Mouse (Mus musculus): Measurements from ENCODE around the gene Ets1. TPM values are rescaled to one million over a fixed set of nuclear protein-coding genes. Genes with fewer than 3 reads are reported as not detected.
A peak's percentile ranks its signal among the peaks of the same experiment; 100 is the strongest.

Gene Ets1
- polyA plus RNA-seq, 1 experiment from 2014 or later: 34.5 TPM

- H3K9ac ChIP-seq (replicated peaks; ENCODE audit: low read length): no peak overlapping the region
- no peak for DNase-seq (ENCODE audit: low spot score)
- H3K27me3 ChIP-seq (ENCODE audit: control insufficient read depth, insufficient read depth, low read length): no peaks in the 10 kb centered on the region
- WGBS: 84% methylated on average over 8 of the region's 8 CpGs
- H3K4me3 ChIP-seq (ENCODE audit: low read depth, low read length): no peak overlapping the region
- no peak overlapping the region for H3K4me2 ChIP-seq (ENCODE audit: low read depth, low read length)
- no peaks in the 10 kb centered on the region for H3K36me3 ChIP-seq (replicated peaks; ENCODE audit: control insufficient read depth, insufficient read depth, low read depth, low read length)
- H3K27ac ChIP-seq (replicated peaks; ENCODE audit: low read depth, low read length): no peak overlapping the region
- H3K4me1 ChIP-seq (ENCODE audit: control insufficient read depth, insufficient read depth, low read length): no peaks in the 10 kb centered on the region
- H3K9me3 ChIP-seq (replicated peaks; ENCODE audit: control insufficient read depth, low read length): no peaks in the 10 kb centered on the region
- ATAC-seq (replicated peaks; ENCODE audit: insufficient number of reproducible peaks, low FRiP score, low TSS enrichment, low read depth): no peak
Measured at GRCm38 (mm10) chr9:32747624-32748023, 111.6 kb downstream of the Ets1 start.

- Histone ChIP-seq H3K36me3 (replicated peaks; ENCODE audit: control insufficient read depth, insufficient read depth, low read depth, low read length) (peaks cover 2% of the 10 kb centered on the region; the same call in 1 of the 2 replicates), H3K27ac (replicated peaks; ENCODE audit: low read depth, low read length) (no peak overlapping the region), H3K4me2 (ENCODE audit: low read depth, low read length) (no peak overlapping the region), H3K4me3 (ENCODE audit: low read depth, low read length) (no peak overlapping the region), H3K27me3 (ENCODE audit: control insufficient read depth, insufficient read depth, low read length) (no peaks in the 10 kb centered on the region), H3K9me3 (replicated peaks; ENCODE audit: control insufficient read depth, low read length) (no peaks in the 10 kb centered on the region), H3K4me1 (ENCODE audit: control insufficient read depth, insufficient read depth, low read length) (no peaks in the 10 kb centered on the region), H3K9ac (replicated peaks; ENCODE audit: low read length) (no peak overlapping the region)
- 93% methylated on average over 5 of the region's 5 CpGs for WGBS
- DNase-seq (ENCODE audit: low spot score) (no peak), ATAC-seq (replicated peaks; ENCODE audit: insufficient number of reproducible peaks, low FRiP score, low TSS enrichment, low read depth) (no peak)
Measured at GRCm38 (mm10) chr9:32748552-32748951, 112.5 kb downstream of the Ets1 start.

- H3K4me2 ChIP-seq (ENCODE audit: low read depth, low read length): no peak overlapping the region
- ATAC-seq (replicated peaks; ENCODE audit: insufficient number of reproducible peaks, low FRiP score, low TSS enrichment, low read depth) (no peak), DNase-seq (ENCODE audit: low spot score) (no peak)
Measured at GRCm38 (mm10) chr9:32749721-32750480, 113.9 kb downstream of the Ets1 start.

GRCm38 (mm10) chr9:32752602-32753001 is 116.6 kb downstream of the Ets1 start:
- Histone ChIP-seq H3K9ac (replicated peaks; ENCODE audit: low read length) (no peak overlapping the region), H3K4me3 (ENCODE audit: low read depth, low read length) (no peak overlapping the region), H3K9me3 (replicated peaks; ENCODE audit: control insufficient read depth, low read length) (no peaks in the 10 kb centered on the region), H3K27ac (replicated peaks; ENCODE audit: low read depth, low read length) (no peak overlapping the region), H3K4me2 (ENCODE audit: low read depth, low read length) (no peak overlapping the region), H3K36me3 (replicated peaks; ENCODE audit: control insufficient read depth, insufficient read depth, low read depth, low read length) (peaks cover 2% of the 10 kb centered on the region; the same call in 1 of the 2 replicates), H3K27me3 (ENCODE audit: control insufficient read depth, insufficient read depth, low read length) (no peaks in the 10 kb centered on the region), H3K4me1 (ENCODE audit: control insufficient read depth, insufficient read depth, low read length) (no peaks in the 10 kb centered on the region)
- WGBS: 70% methylated on average over 5 of the region's 5 CpGs
- no peak for ATAC-seq (replicated peaks; ENCODE audit: insufficient number of reproducible peaks, low FRiP score, low TSS enrichment, low read depth)
- no peak for DNase-seq (ENCODE audit: low spot score)

More at GRCm38 (mm10) chr9:32749721-32750480, 113.9 kb downstream of the Ets1 start:
- 79% methylated on average over 13 of the region's 13 CpGs for WGBS
- Histone ChIP-seq H3K9ac (replicated peaks; ENCODE audit: low read length) (no peak overlapping the region), H3K4me3 (ENCODE audit: low read depth, low read length) (no peak overlapping the region), H3K9me3 (replicated peaks; ENCODE audit: control insufficient read depth, low read length) (no peaks in the 10 kb centered on the region), H3K36me3 (replicated peaks; ENCODE audit: control insufficient read depth, insufficient read depth, low read depth, low read length) (peaks cover 2% of the 10 kb centered on the region; the same call in 1 of the 2 replicates), H3K4me1 (ENCODE audit: control insufficient read depth, insufficient read depth, low read length) (no peaks in the 10 kb centered on the region), H3K27ac (replicated peaks; ENCODE audit: low read depth, low read length) (no peak overlapping the region), H3K27me3 (ENCODE audit: control insufficient read depth, insufficient read depth, low read length) (no peaks in the 10 kb centered on the region)

- H3K4me2 ChIP-seq (ENCODE audit: low read depth, low read length): no peak overlapping the region
- H3K4me3 ChIP-seq (ENCODE audit: low read depth, low read length): no peak overlapping the region
- no peak overlapping the region for H3K27ac ChIP-seq (replicated peaks; ENCODE audit: low read depth, low read length)
- WGBS: 95% methylated on average over 15 of the region's 15 CpGs
- H3K9me3 ChIP-seq (replicated peaks; ENCODE audit: control insufficient read depth, low read length): no peaks in the 10 kb centered on the region
- H3K4me1 ChIP-seq (ENCODE audit: control insufficient read depth, insufficient read depth, low read length): no peaks in the 10 kb centered on the region
- DNase-seq (ENCODE audit: low spot score) (no peak), ATAC-seq (replicated peaks; ENCODE audit: insufficient number of reproducible peaks, low FRiP score, low TSS enrichment, low read depth) (no peak)
- H3K9ac ChIP-seq (replicated peaks; ENCODE audit: low read length): no peak overlapping the region
- no peaks in the 10 kb centered on the region for H3K27me3 ChIP-seq (ENCODE audit: control insufficient read depth, insufficient read depth, low read length)
- H3K36me3 ChIP-seq (replicated peaks; ENCODE audit: control insufficient read depth, insufficient read depth, low read depth, low read length): peaks cover 2% of the 10 kb centered on the region; the same call in 1 of the 2 replicates
Measured at GRCm38 (mm10) chr9:32754311-32754710, 118.3 kb downstream of the Ets1 start.

- no peak overlapping the region for H3K27ac ChIP-seq (replicated peaks; ENCODE audit: low read depth, low read length)
- H3K27me3 ChIP-seq (ENCODE audit: control insufficient read depth, insufficient read depth, low read length): no peaks in the 10 kb centered on the region
- DNase-seq (ENCODE audit: low spot score) (no peak), ATAC-seq (replicated peaks; ENCODE audit: insufficient number of reproducible peaks, low FRiP score, low TSS enrichment, low read depth) (no peak)
- WGBS: 80% methylated on average over 2 of the region's 2 CpGs
- H3K4me3 ChIP-seq (ENCODE audit: low read depth, low read length): no peak overlapping the region
- no peak overlapping the region for H3K9ac ChIP-seq (replicated peaks; ENCODE audit: low read length)
- no peaks in the 10 kb centered on the region for H3K4me1 ChIP-seq (ENCODE audit: control insufficient read depth, insufficient read depth, low read length)
- H3K9me3 ChIP-seq (replicated peaks; ENCODE audit: control insufficient read depth, low read length): no peaks in the 10 kb centered on the region
- H3K4me2 ChIP-seq (ENCODE audit: low read depth, low read length): no peak overlapping the region
- peaks cover 2% of the 10 kb centered on the region; the same call in 1 of the 2 replicates for H3K36me3 ChIP-seq (replicated peaks; ENCODE audit: control insufficient read depth, insufficient read depth, low read depth, low read length)
Measured at GRCm38 (mm10) chr9:32756002-32756401, 120.0 kb downstream of the Ets1 start.

DNA sequence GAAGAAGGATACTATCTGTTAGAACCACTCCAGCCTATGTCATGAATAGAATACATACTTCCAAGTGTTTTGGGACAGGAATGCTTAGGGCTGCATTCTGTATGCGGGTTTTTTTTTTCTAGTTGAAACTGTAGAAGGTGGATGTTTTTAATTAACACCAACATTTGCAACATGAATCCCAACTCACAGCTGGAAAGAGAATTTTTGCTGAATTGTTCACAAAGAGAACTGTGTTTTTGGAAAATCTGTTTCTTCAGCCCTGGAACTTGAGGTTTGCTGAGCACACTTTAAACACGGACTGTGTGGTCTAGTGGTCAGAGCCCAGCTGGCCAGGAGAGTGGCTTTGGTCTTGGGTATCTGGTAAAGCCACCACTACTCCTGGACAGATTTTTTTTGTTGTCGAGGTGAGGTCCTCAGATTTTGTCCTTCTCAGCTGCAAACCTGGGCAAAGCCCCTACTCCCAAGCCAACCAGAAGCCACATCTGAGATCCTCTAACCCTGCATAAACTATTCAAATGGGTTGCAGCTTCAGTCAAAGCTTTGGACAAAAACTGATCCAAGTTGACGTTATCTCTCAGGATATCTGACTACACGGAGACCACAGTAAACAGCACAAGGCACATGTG is 122.4 kb downstream of the Ets1 start:
- no peaks in the 10 kb centered on the region for H3K36me3 ChIP-seq (replicated peaks; ENCODE audit: control insufficient read depth, insufficient read depth, low read depth, low read length)
- no peak overlapping the region for H3K9ac ChIP-seq (replicated peaks; ENCODE audit: low read length)
- ATAC-seq (replicated peaks; ENCODE audit: insufficient number of reproducible peaks, low FRiP score, low TSS enrichment, low read depth) (no peak), DNase-seq (ENCODE audit: low spot score) (peak; percentile 42)
- no peaks in the 10 kb centered on the region for H3K27me3 ChIP-seq (ENCODE audit: control insufficient read depth, insufficient read depth, low read length)
- H3K9me3 ChIP-seq (replicated peaks; ENCODE audit: control insufficient read depth, low read length): no peaks in the 10 kb centered on the region
- H3K4me2 ChIP-seq (ENCODE audit: low read depth, low read length): no peak overlapping the region
- no peak overlapping the region for H3K4me3 ChIP-seq (ENCODE audit: low read depth, low read length)
- H3K4me1 ChIP-seq (ENCODE audit: control insufficient read depth, insufficient read depth, low read length): no peaks in the 10 kb centered on the region
- 0 out of 2 replicates have a peak overlapping the region, but pooled peaks have one; percentile 17 for H3K27ac ChIP-seq (replicated peaks; ENCODE audit: low read depth, low read length)
- 63% methylated on average over 5 of the region's 5 CpGs for WGBS

DNA sequence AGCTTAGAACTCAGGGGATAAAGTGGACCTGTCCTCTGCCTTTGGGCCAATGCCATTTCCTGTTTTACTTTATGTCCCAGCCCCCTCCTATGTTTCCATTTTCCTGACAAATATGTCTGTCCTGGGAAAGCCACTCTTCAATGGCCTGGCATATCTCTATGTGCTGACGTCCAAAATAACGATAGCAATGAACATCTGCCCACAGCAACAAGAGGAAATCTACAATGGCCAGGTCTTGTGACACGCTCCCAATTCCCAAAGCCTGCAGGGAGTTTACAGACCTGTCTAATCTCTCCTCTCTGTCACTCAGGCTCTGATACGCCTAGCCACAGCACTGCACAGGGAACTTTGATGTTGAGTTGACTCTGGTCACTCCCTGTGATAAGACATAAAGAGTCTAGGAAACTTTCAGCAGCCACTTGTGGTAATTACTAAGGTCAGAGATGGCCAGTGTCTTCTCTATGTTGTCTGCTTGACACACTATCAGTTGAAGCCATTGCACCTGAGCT is 124.7 kb downstream of the Ets1 start:
- WGBS: 88% methylated on average over 4 of the region's 4 CpGs
- H3K27ac ChIP-seq (replicated peaks; ENCODE audit: low read depth, low read length): no peak overlapping the region
- H3K4me3 ChIP-seq (ENCODE audit: low read depth, low read length): no peak overlapping the region
- H3K9ac ChIP-seq (replicated peaks; ENCODE audit: low read length): no peak overlapping the region
- no peaks in the 10 kb centered on the region for H3K36me3 ChIP-seq (replicated peaks; ENCODE audit: control insufficient read depth, insufficient read depth, low read depth, low read length)
- H3K27me3 ChIP-seq (ENCODE audit: control insufficient read depth, insufficient read depth, low read length): no peaks in the 10 kb centered on the region
- no peak overlapping the region for H3K4me2 ChIP-seq (ENCODE audit: low read depth, low read length)
- H3K4me1 ChIP-seq (ENCODE audit: control insufficient read depth, insufficient read depth, low read length): no peaks in the 10 kb centered on the region
- DNase-seq (ENCODE audit: low spot score) (no peak), ATAC-seq (replicated peaks; ENCODE audit: insufficient number of reproducible peaks, low FRiP score, low TSS enrichment, low read depth) (no peak)
- H3K9me3 ChIP-seq (replicated peaks; ENCODE audit: control insufficient read depth, low read length): no peaks in the 10 kb centered on the region

Data from embryonic facial prominence, embryonic 11.5 days (tissue).